8 mouse cellular contexts compared by ENCODE assay signal in the genomic region with DNA sequence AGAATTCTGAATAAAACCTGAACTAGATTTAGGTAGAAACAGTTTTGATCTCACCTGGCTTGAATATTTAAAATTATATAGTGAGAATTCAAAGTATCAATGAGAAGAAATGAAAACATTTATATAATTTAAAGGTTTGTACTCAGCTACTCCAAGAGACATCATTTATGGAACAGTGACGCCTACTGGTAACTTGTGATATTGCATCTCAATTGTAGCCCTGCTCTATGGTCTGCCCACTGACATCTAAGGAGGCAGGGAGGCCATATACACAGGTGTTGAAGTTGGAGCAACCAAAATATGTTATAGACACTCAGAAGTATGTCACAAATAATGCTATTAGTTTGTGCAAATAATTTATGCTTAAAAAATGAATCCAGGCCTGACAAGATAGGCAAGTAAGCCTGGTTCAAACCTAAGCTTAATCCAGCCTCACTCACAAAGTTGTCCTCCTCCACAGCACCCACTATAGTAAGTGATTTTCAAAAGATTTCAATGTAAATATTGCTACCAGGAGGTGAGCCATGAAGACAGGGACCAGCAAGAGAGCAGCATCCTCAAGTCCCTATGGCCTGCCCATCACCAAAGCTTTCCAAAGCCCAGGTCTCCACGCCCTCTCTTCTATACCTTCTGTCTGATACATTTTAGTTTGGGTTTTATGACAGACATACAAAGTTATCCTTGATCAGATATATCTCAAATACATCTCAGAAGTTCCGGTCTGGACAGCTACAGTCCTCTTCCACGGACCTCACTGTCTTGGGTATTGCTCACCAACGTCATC.
DNase-seq lines count a peak whose midpoint lies in the region; ATAC-seq and TF ChIP-seq lines count a peak whose summit lies in the region.

No protein-coding gene starts in this region.

- no peak overlapping the region for H3K4me2 ChIP-seq in CH12.LX (ENCODE audit: insufficient read depth, low read depth, poor library complexity, severe bottlenecking)

- H3K79me2 ChIP-seq in heart, adult 2 months (replicated peaks; ENCODE audit: control insufficient read depth, insufficient read depth, low read length) = no peaks in the 10 kb centered on the region
- no peaks in the 10 kb centered on the region for H3K79me2 ChIP-seq in CH12.LX (replicated peaks; ENCODE audit: control insufficient read depth, extremely low read depth, insufficient read depth, poor library complexity, severe bottlenecking)

- 73% methylated on average over 5 of the region's 5 CpGs for WGBS in heart, adult 2 months
- 68% methylated on average over 5 of the region's 5 CpGs for WGBS in heart, embryonic 10.5 days
- WGBS in cerebellum, adult 2 months = 78% methylated on average over 5 of the region's 5 CpGs

- dilution Hi-C loops in CH12.LX (cut with MboI; ENCODE audit: extremely low pct_ligation_motif_present, extremely low pct_unique_long_range_greater_than_20kb, low sequenced_read_pairs) = no loop called here

- peaks cover 11% of the 10 kb centered on the region for H3K4me1 ChIP-seq in heart, adult 2 months (ENCODE audit: control insufficient read depth, insufficient read depth, low read length)
- peaks cover 4% of the 10 kb centered on the region for H3K4me1 ChIP-seq in heart, embryonic 10.5 days
- peaks cover 3 to 15% of the 10 kb centered on the region in 2 experiments; a peak in 3 of 4 replicates for H3K4me1 ChIP-seq in CH12.LX (ENCODE audit: control insufficient read depth in 1 of 2, insufficient read depth in 2 of 2)
- H3K4me1 ChIP-seq in cerebellum, adult 2 months (ENCODE audit: control insufficient read depth, insufficient read depth, low read length) = peaks cover 5% of the 10 kb centered on the region; the same call in 1 of the 2 replicates

- TF ChIP-seq CTCF in heart, adult 2 months (IDR thresholded peaks at IDR 0.05) = peak; percentile 96
- TF ChIP-seq CTCF in CH12.LX (conservative IDR thresholded peaks at IDR 0.05 in 1 of 2, IDR thresholded peaks at IDR 0.05 in 1 of 2; ENCODE audit: low read depth in 2 of 2, low read length in 2 of 2) = peak; percentile 88 to 95
- peak; percentile 69; the same call in 1 of the 2 replicates for TF ChIP-seq CTCF in cerebellum, adult 2 months (IDR thresholded peaks at IDR 0.05; ENCODE audit: borderline replicate concordance, insufficient read depth, low read depth, low read length)

- TF ChIP-seq POLR2A in heart, adult 2 months (IDR thresholded peaks at IDR 0.05; ENCODE audit: insufficient read depth, low read depth, low read length) = no peak
- no peak for TF ChIP-seq POLR2A in CH12.LX (IDR thresholded peaks at IDR 0.05; ENCODE audit: low read depth, low read length)
- TF ChIP-seq POLR2A in cerebellum, adult 2 months (IDR thresholded peaks at IDR 0.05; ENCODE audit: borderline replicate concordance, insufficient read depth, low read length) = no peak

- in situ Hi-C loops in CH12.LX (cut with MboI; ENCODE audit: low pct_ligation_motif_present, low pct_unique_long_range_greater_than_20kb, low sequenced_read_pairs) = loop anchor here (10.0 kb wide), 1 partner anchor 108 kb away; no protein-coding TSS in a partner anchor

- no peak overlapping the region for H3K9ac ChIP-seq in heart, adult 2 months (ENCODE audit: low read depth, low read length)
- no peak overlapping the region for H3K9ac ChIP-seq in CH12.LX (ENCODE audit: insufficient read depth, low read depth)

- ATAC-seq in megakaryocyte, adult 5-6 weeks (ENCODE audit: poor library complexity, severe bottlenecking) = peak; percentile 75

- intact Hi-C loops in heart, adult 2 months (cut with DNase I) = loop anchor here (1.0 to 5.0 kb wide), 4 partner anchors 50 to 442 kb away; no protein-coding TSS in a partner anchor
- intact Hi-C loops in gastrocnemius, postnatal 14 days (cut with DNase I; ENCODE audit: low total_unique reads) = loop anchor here (5.0 kb wide), 1 partner anchor 440 kb away; no protein-coding TSS in a partner anchor

- H3K27ac ChIP-seq in heart, adult 2 months = peak overlapping the region; percentile 58
- no peak overlapping the region for H3K27ac ChIP-seq in heart, embryonic 10.5 days
- no peak overlapping the region for H3K27ac ChIP-seq in CH12.LX (ENCODE audit: insufficient read depth, low read depth)
- no peak overlapping the region for H3K27ac ChIP-seq in cerebellum, adult 2 months (ENCODE audit: insufficient read depth, low read length)

- no peak for DNase-seq in heart, adult 2 months
- DNase-seq in heart, embryonic 10.5 days (ENCODE audit: low spot score) = no peak
- peak; percentile 79 for DNase-seq in CH12.LX (ENCODE audit: extremely low read depth)
- peak; percentile 42 to 65 for DNase-seq in cerebellum, adult 2 months
- DNase-seq in gastrocnemius, postnatal 14 days = peak; percentile 31
- peak; percentile 74 for DNase-seq in kidney, postnatal 10 days
- DNase-seq in spleen, postnatal 4 days (ENCODE audit: low spot score in 2 of 2) = peak; percentile 63 to 83

- no peaks in the 10 kb centered on the region for H3K9me3 ChIP-seq in heart, embryonic 10.5 days
- H3K9me3 ChIP-seq in CH12.LX (replicated peaks; ENCODE audit: low read length) = peaks cover 4% of the 10 kb centered on the region

- H3K36me3 ChIP-seq in heart, adult 2 months (ENCODE audit: control insufficient read depth, insufficient read depth, low read length) = peaks cover 7% of the 10 kb centered on the region
- H3K36me3 ChIP-seq in heart, embryonic 10.5 days = 0 out of 2 replicates have a peak, but pooled peaks cover 3% of the 10 kb centered on the region
- H3K36me3 ChIP-seq in CH12.LX (replicated peaks in 1 of 2; ENCODE audit: control insufficient read depth in 1 of 2, insufficient read depth in 1 of 2, low read length in 1 of 2) = no peaks in the 10 kb centered on the region

- TF ChIP-seq EP300 in heart, adult 2 months (IDR thresholded peaks at IDR 0.05; ENCODE audit: insufficient read depth, low read depth, low read length) = no peak
- no peak for TF ChIP-seq EP300 in CH12.LX (IDR thresholded peaks at IDR 0.05; ENCODE audit: low read length)

- TF ChIP-seq RAD21 in CH12.LX (IDR thresholded peaks at IDR 0.05; ENCODE audit: low read depth, low read length) = peak; percentile 97

- no peaks in the 10 kb centered on the region for H3K27me3 ChIP-seq in heart, adult 2 months (ENCODE audit: control insufficient read depth, insufficient read depth, low read length)
- H3K27me3 ChIP-seq in heart, embryonic 10.5 days (ENCODE audit: insufficient read depth, poor library complexity, severe bottlenecking) = no peaks in the 10 kb centered on the region
- H3K27me3 ChIP-seq in CH12.LX (replicated peaks) = no peaks in the 10 kb centered on the region
- H3K27me3 ChIP-seq in cerebellum, adult 2 months (ENCODE audit: control insufficient read depth, insufficient read depth, low read length) = no peaks in the 10 kb centered on the region

- H3K4me3 ChIP-seq in heart, adult 2 months = no peak overlapping the region
- no peak overlapping the region for H3K4me3 ChIP-seq in heart, embryonic 10.5 days
- no peak overlapping the region for H3K4me3 ChIP-seq in CH12.LX (replicated peaks in 1 of 3; ENCODE audit: low read depth in 2 of 3, low read length in 2 of 3, poor library complexity in 1 of 3)
- H3K4me3 ChIP-seq in cerebellum, adult 2 months (replicated peaks; ENCODE audit: insufficient read depth, low read depth, low read length) = no peak overlapping the region

TF ChIP-seq in CH12.LX, 34 proteins besides CTCF, POLR2A, EP300 and RAD21:
- no peak for TF ChIP-seq KAT2A (IDR thresholded peaks at IDR 0.05; ENCODE audit: insufficient replicate concordance, low read length)
- TF ChIP-seq SMC3 (IDR thresholded peaks at IDR 0.05; ENCODE audit: low read depth, low read length) = peak; percentile 84
- TF ChIP-seq ZC3H11A (IDR thresholded peaks at IDR 0.05; ENCODE audit: low read depth, low read length) = peak; percentile 78; the same call in 1 of the 2 replicates
- 0 out of 2 replicates have a peak, but pooled peaks have one; percentile 6 for TF ChIP-seq MAX (IDR thresholded peaks at IDR 0.05; ENCODE audit: low read length)

Comparison
In these comparisons a context has a peak if more than half of its experiments do, and no peak if none do; other contexts are left out.
1. DNase-seq: peak in CH12.LX (single experiment), cerebellum, adult 2 months (2 of 2), gastrocnemius, postnatal 14 days (single experiment), kidney, postnatal 10 days (single experiment) and spleen, postnatal 4 days (2 of 2); none in heart, adult 2 months (0 of 2) and heart, embryonic 10.5 days (single experiment).
2. Peak in every context shown above with its lines, with median percentiles within 50 percentile points of each other: CTCF ChIP-seq.